Mouse (Mus musculus): ENCODE measurements around the gene Tmem63c. TPM values are rescaled to one million over a fixed set of nuclear protein-coding genes. Genes with fewer than 3 reads are reported as not detected.

Tmem63c gene
- polyA plus RNA-seq, 1 experiment from 2014 or later = 12.7 TPM

GRCm38 (mm10) chr12:87031163-87031763 lies 10.1 kb downstream of the Tmem63c start:
- Histone ChIP-seq H3K4me3 (no peak overlapping the region), H3K4me1 (peaks cover 20% of the 10 kb centered on the region), H3K4me2 (no peak overlapping the region), H3K9me3 (no peaks in the 10 kb centered on the region), H3K36me3 (replicated peaks) (no peaks in the 10 kb centered on the region), H3K27ac (no peak overlapping the region), H3K27me3 (replicated peaks) (no peaks in the 10 kb centered on the region), H3K9ac (no peak overlapping the region)
- 69% methylated on average over 5 of the region's 5 CpGs for WGBS
- ATAC-seq (replicated peaks) = no peak

GRCm38 (mm10) chr12:87036631-87037030 lies 15.5 kb downstream of the Tmem63c start:
- Histone ChIP-seq H3K9me3 (no peaks in the 10 kb centered on the region), H3K27me3 (replicated peaks) (no peaks in the 10 kb centered on the region), H3K36me3 (replicated peaks) (no peaks in the 10 kb centered on the region), H3K4me3 (no peak overlapping the region), H3K9ac (no peak overlapping the region), H3K27ac (no peak overlapping the region), H3K4me2 (no peak overlapping the region), H3K4me1 (no peaks in the 10 kb centered on the region)
- WGBS = 94% methylated on average over 7 of the region's 7 CpGs
- no peak for ATAC-seq (replicated peaks)

GRCm38 (mm10) chr12:87040166-87040565 lies 19.0 kb downstream of the Tmem63c start:
- 71% methylated on average over 4 of the region's 4 CpGs for WGBS
- no peak for ATAC-seq (replicated peaks)

GRCm38 (mm10) chr12:87040857-87041256 lies 19.7 kb downstream of the Tmem63c start:
- 83% methylated on average over 7 of the region's 7 CpGs for WGBS
- Histone ChIP-seq H3K27ac (no peak overlapping the region), H3K36me3 (replicated peaks) (no peaks in the 10 kb centered on the region), H3K4me2 (no peak overlapping the region), H3K9me3 (no peaks in the 10 kb centered on the region), H3K4me3 (no peak overlapping the region), H3K9ac (no peak overlapping the region), H3K27me3 (replicated peaks) (no peaks in the 10 kb centered on the region), H3K4me1 (peaks cover 20% of the 10 kb centered on the region)
- ATAC-seq (replicated peaks) = no peak

More at GRCm38 (mm10) chr12:87040166-87040565, 19.0 kb downstream of the Tmem63c start:
- Histone ChIP-seq H3K4me1 (peaks cover 14% of the 10 kb centered on the region), H3K4me3 (no peak overlapping the region), H3K27me3 (replicated peaks) (no peaks in the 10 kb centered on the region), H3K9ac (no peak overlapping the region), H3K9me3 (no peaks in the 10 kb centered on the region), H3K27ac (no peak overlapping the region), H3K4me2 (no peak overlapping the region), H3K36me3 (replicated peaks) (no peaks in the 10 kb centered on the region)

- no peak overlapping the region for H3K9ac ChIP-seq
- ATAC-seq (replicated peaks) = no peak
- H3K27me3 ChIP-seq (replicated peaks) = no peaks in the 10 kb centered on the region
- peaks cover 20% of the 10 kb centered on the region for H3K4me1 ChIP-seq
- no peaks in the 10 kb centered on the region for H3K36me3 ChIP-seq (replicated peaks)
- no peak overlapping the region for H3K27ac ChIP-seq
- no peaks in the 10 kb centered on the region for H3K9me3 ChIP-seq
- no peak overlapping the region for H3K4me3 ChIP-seq
- WGBS = 85% methylated on average over 2 of the region's 2 CpGs
- no peak overlapping the region for H3K4me2 ChIP-seq
Observed at GRCm38 (mm10) chr12:87042456-87042855, 21.3 kb downstream of the Tmem63c start.

- H3K4me3 ChIP-seq = no peak overlapping the region
- no peak overlapping the region for H3K9ac ChIP-seq
- 0 out of 2 replicates have a peak, but pooled peaks have one; percentile 37 for ATAC-seq (replicated peaks)
- no peaks in the 10 kb centered on the region for H3K9me3 ChIP-seq
- peak overlapping the region; percentile 39 for H3K27ac ChIP-seq
- H3K27me3 ChIP-seq (replicated peaks) = no peaks in the 10 kb centered on the region
- no peak overlapping the region for H3K4me2 ChIP-seq
- WGBS = 51% methylated on average over 7 of the region's 7 CpGs
- no peaks in the 10 kb centered on the region for H3K36me3 ChIP-seq (replicated peaks)
- peaks cover 20% of the 10 kb centered on the region for H3K4me1 ChIP-seq
Observed at GRCm38 (mm10) chr12:87043221-87043620, 22.1 kb downstream of the Tmem63c start.

GRCm38 (mm10) chr12:87044711-87045110 lies 23.6 kb downstream of the Tmem63c start:
- peak; percentile 85 for ATAC-seq (replicated peaks)
- H3K4me1 ChIP-seq = peaks cover 20% of the 10 kb centered on the region
- peak overlapping the region; percentile 77 for H3K27ac ChIP-seq
- H3K9me3 ChIP-seq = no peaks in the 10 kb centered on the region
- 5% methylated on average over 5 of the region's 5 CpGs for WGBS
- H3K36me3 ChIP-seq (replicated peaks) = no peaks in the 10 kb centered on the region
- no peaks in the 10 kb centered on the region for H3K27me3 ChIP-seq (replicated peaks)
- H3K4me2 ChIP-seq = peak overlapping the region; percentile 25
- no peak overlapping the region for H3K9ac ChIP-seq
- no peak overlapping the region for H3K4me3 ChIP-seq

- H3K9me3 ChIP-seq = no peaks in the 10 kb centered on the region
- H3K9ac ChIP-seq = no peak overlapping the region
- H3K27me3 ChIP-seq (replicated peaks) = no peaks in the 10 kb centered on the region
- H3K27ac ChIP-seq = no peak overlapping the region
- no peaks in the 10 kb centered on the region for H3K36me3 ChIP-seq (replicated peaks)
- H3K4me1 ChIP-seq = peaks cover 30% of the 10 kb centered on the region
- WGBS = 72% methylated on average over 3 of the region's 3 CpGs
- H3K4me2 ChIP-seq = no peak overlapping the region
- H3K4me3 ChIP-seq = no peak overlapping the region
- no peak for ATAC-seq (replicated peaks)
Observed at GRCm38 (mm10) chr12:87047536-87047935, 26.4 kb downstream of the Tmem63c start.

GRCm38 (mm10) chr12:87052661-87053321 lies 31.7 kb downstream of the Tmem63c start:
- Histone ChIP-seq H3K9me3 (no peaks in the 10 kb centered on the region), H3K27me3 (replicated peaks) (peaks cover 13% of the 10 kb centered on the region), H3K4me3 (no peak overlapping the region), H3K4me2 (no peak overlapping the region), H3K36me3 (replicated peaks) (no peaks in the 10 kb centered on the region), H3K9ac (no peak overlapping the region), H3K4me1 (peaks cover 13% of the 10 kb centered on the region), H3K27ac (0 out of 2 replicates have a peak overlapping the region, but pooled peaks have one; percentile 17)
- 26% methylated on average over 16 of the region's 16 CpGs for WGBS
- peak; percentile 59 for ATAC-seq (replicated peaks)

GRCm38 (mm10) chr12:87054873-87055272 lies 33.7 kb downstream of the Tmem63c start:
- no peaks in the 10 kb centered on the region for H3K36me3 ChIP-seq (replicated peaks)
- H3K27ac ChIP-seq = no peak overlapping the region
- peaks cover 13% of the 10 kb centered on the region for H3K4me1 ChIP-seq
- 80% methylated on average over 7 of the region's 7 CpGs for WGBS
- no peaks in the 10 kb centered on the region for H3K9me3 ChIP-seq
- H3K9ac ChIP-seq = no peak overlapping the region
- no peak overlapping the region for H3K4me3 ChIP-seq
- H3K4me2 ChIP-seq = no peak overlapping the region
- ATAC-seq (replicated peaks) = no peak
- peaks cover 13% of the 10 kb centered on the region for H3K27me3 ChIP-seq (replicated peaks)

- no peaks in the 10 kb centered on the region for H3K36me3 ChIP-seq (replicated peaks)
- H3K9ac ChIP-seq = no peak overlapping the region
- no peak for ATAC-seq (replicated peaks)
Observed at GRCm38 (mm10) chr12:87057066-87057465, 35.9 kb downstream of the Tmem63c start.

GRCm38 (mm10) chr12:87065446-87065845 lies 44.3 kb downstream of the Tmem63c start:
- Histone ChIP-seq H3K4me3 (no peak overlapping the region), H3K4me1 (no peaks in the 10 kb centered on the region), H3K9ac (no peak overlapping the region), H3K9me3 (no peaks in the 10 kb centered on the region), H3K36me3 (replicated peaks) (no peaks in the 10 kb centered on the region; the same call in 1 of the 2 replicates), H3K4me2 (no peak overlapping the region), H3K27ac (no peak overlapping the region), H3K27me3 (replicated peaks) (no peaks in the 10 kb centered on the region)
- ATAC-seq (replicated peaks) = no peak
- 84% methylated on average over 11 of the region's 11 CpGs for WGBS

More at GRCm38 (mm10) chr12:87057066-87057465, 35.9 kb downstream of the Tmem63c start:
- no peak overlapping the region for H3K4me3 ChIP-seq
- 73% methylated on average over 17 of the region's 17 CpGs for WGBS
- no peak overlapping the region for H3K4me2 ChIP-seq
- peaks cover 7% of the 10 kb centered on the region for H3K4me1 ChIP-seq
- peaks cover 13% of the 10 kb centered on the region for H3K27me3 ChIP-seq (replicated peaks)
- no peaks in the 10 kb centered on the region for H3K9me3 ChIP-seq
- no peak overlapping the region for H3K27ac ChIP-seq

GRCm38 (mm10) chr12:87066429-87066828 lies 45.3 kb downstream of the Tmem63c start:
- no peaks in the 10 kb centered on the region for H3K27me3 ChIP-seq (replicated peaks)
- H3K27ac ChIP-seq = no peak overlapping the region
- no peak overlapping the region for H3K9ac ChIP-seq
- no peak overlapping the region for H3K4me3 ChIP-seq
- H3K9me3 ChIP-seq = no peaks in the 10 kb centered on the region
- ATAC-seq (replicated peaks) = no peak
- H3K4me1 ChIP-seq = no peaks in the 10 kb centered on the region
- H3K36me3 ChIP-seq (replicated peaks) = no peaks in the 10 kb centered on the region; the same call in 1 of the 2 replicates
- no peak overlapping the region for H3K4me2 ChIP-seq
- WGBS = 91% methylated on average over 5 of the region's 5 CpGs
